24 mouse cellular contexts compared by ENCODE assay signal in the genomic region with DNA sequence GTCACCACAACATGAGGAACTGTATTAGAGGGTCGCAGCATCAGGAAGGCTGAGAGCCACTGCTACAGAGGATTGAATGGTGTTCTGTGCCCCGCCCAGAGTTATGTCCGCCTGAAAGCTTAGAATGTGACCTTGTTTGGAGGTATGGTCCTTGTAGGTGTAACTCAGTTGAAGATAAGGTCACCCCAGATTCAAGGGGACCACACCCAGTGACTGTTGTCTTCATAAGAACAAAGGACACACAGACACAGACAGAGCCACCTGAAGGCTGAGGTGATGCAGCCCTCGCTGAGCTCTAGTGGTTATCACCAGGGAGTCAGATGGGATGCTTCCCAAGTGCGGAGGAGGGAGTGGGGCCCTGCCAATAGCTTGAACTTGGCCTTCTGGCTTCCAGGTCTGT.
A peak's percentile ranks its signal among the peaks of the same experiment; 100 is the strongest.
DNase-seq lines count a peak whose midpoint lies in the region; ATAC-seq and TF ChIP-seq lines count a peak whose summit lies in the region.
"Had no signal": no experiment of that assay in that cellular context is flagged by ENCODE, and none has a peak within 500 bp of the region (broad histone marks: within the 10 kb centered on the region; RNA-seq: fewer than 3 reads in every experiment).

No protein-coding gene starts in this region.

- peak; percentile 68; the same call in 1 of the 2 replicates for TF ChIP-seq EP300 in ES-Bruce4 (IDR thresholded peaks at IDR 0.05; ENCODE audit: insufficient read depth, low read depth, low read length)

- ATAC-seq in liver, embryonic 12.5 days, result no peak
- ATAC-seq in forebrain, embryonic 16.5 days, result no peak
- ATAC-seq: activated CD4-positive, CD25-positive, alpha-beta regulatory T cell, adult 4 months; forebrain, embryonic 13.5 days; forebrain, embryonic 15.5 days; Patski had no signal

- H3K4me3 ChIP-seq in E14TG2a.4 (replicated peaks; ENCODE audit: low read length) (0 out of 2 replicates have a peak overlapping the region, but pooled peaks have one; percentile 32), ES-Bruce4 (ENCODE audit: low read depth, low read length) (no peak overlapping the region)
- H3K4me3 ChIP-seq in liver, embryonic 12.5 days, result no peak overlapping the region
- no peak overlapping the region for H3K4me3 ChIP-seq in forebrain, embryonic 16.5 days (replicated peaks; ENCODE audit: low read length)
- H3K4me3 ChIP-seq: embryonic facial prominence, embryonic 13.5 days; embryonic facial prominence, embryonic 15.5 days; erythroblast, embryonic 14.5 days; forebrain, embryonic 13.5 days; forebrain, embryonic 15.5 days had no signal

- H3K27me3 ChIP-seq in E14TG2a.4 (ENCODE audit: insufficient read depth, low read length) (0 out of 2 replicates have a peak, but pooled peaks cover 3% of the 10 kb centered on the region), ES-Bruce4 (ENCODE audit: control insufficient read depth, insufficient read depth, low read length, poor library complexity, severe bottlenecking) (no peaks in the 10 kb centered on the region)
- peaks cover 4% of the 10 kb centered on the region; the same call in 1 of the 2 replicates for H3K27me3 ChIP-seq in liver, embryonic 12.5 days (replicated peaks)
- no peaks in the 10 kb centered on the region for H3K27me3 ChIP-seq in forebrain, embryonic 16.5 days (replicated peaks; ENCODE audit: control insufficient read depth, insufficient read depth, low read length)
- H3K27me3 ChIP-seq: embryonic facial prominence, embryonic 13.5 days; embryonic facial prominence, embryonic 15.5 days; forebrain, embryonic 13.5 days; forebrain, embryonic 15.5 days; Patski had no signal

- DNase-seq in R1 (ENCODE audit: low read depth, low spot score), result peak; percentile 89
- DNase-seq in brain, adult 2 months (ENCODE audit: low read depth, low spot score), result peak; percentile 16
- DNase-seq in cerebellum, adult 9-11 months, result no peak
- DNase-seq in ovary, adult 18-20 months (ENCODE audit: low spot score), result no peak
- DNase-seq: adrenal gland, adult 2 months; adrenal gland, postnatal 10 days; adrenal gland, postnatal 25 days; cerebellum, adult 11-12 months; cerebellum, adult 9-10 months; cerebellum, postnatal 14 days; cerebellum, postnatal 36 days; embryo, embryonic 11 days had no signal

- TF ChIP-seq POLR2A in ES-Bruce4 (IDR thresholded peaks at IDR 0.05; ENCODE audit: insufficient read depth, low read length), result no peak

- peaks cover 81% of the 10 kb centered on the region for H3K4me1 ChIP-seq in E14TG2a.4 (replicated peaks; ENCODE audit: low read depth, low read length)
- H3K4me1 ChIP-seq in ES-Bruce4 (ENCODE audit: control insufficient read depth, insufficient read depth, low read length), result peaks cover 7% of the 10 kb centered on the region
- H3K4me1 ChIP-seq in liver, embryonic 12.5 days, result no peaks in the 10 kb centered on the region
- H3K4me1 ChIP-seq in forebrain, embryonic 16.5 days (replicated peaks; ENCODE audit: control insufficient read depth, insufficient read depth, low read length), result 0 out of 2 replicates have a peak, but pooled peaks cover 4% of the 10 kb centered on the region

- TF ChIP-seq CTCF in E14TG2a.4 (conservative IDR thresholded peaks at IDR 0.05; ENCODE audit: low read length) (no peak), ES-Bruce4 (IDR thresholded peaks at IDR 0.05; ENCODE audit: low read depth, low read length) (no peak)

- no peak overlapping the region for H3K4me2 ChIP-seq in liver, embryonic 12.5 days
- no peak overlapping the region for H3K4me2 ChIP-seq in forebrain, embryonic 16.5 days (ENCODE audit: low read length)
- H3K4me2 ChIP-seq: embryonic facial prominence, embryonic 13.5 days; embryonic facial prominence, embryonic 15.5 days; forebrain, embryonic 13.5 days; forebrain, embryonic 15.5 days had no signal

- H3K36me3 ChIP-seq in E14TG2a.4 (ENCODE audit: insufficient read depth, low read length) (no peaks in the 10 kb centered on the region), ES-Bruce4 (ENCODE audit: control insufficient read depth, insufficient read depth, low read length, poor library complexity, severe bottlenecking) (no peaks in the 10 kb centered on the region)
- no peaks in the 10 kb centered on the region for H3K36me3 ChIP-seq in liver, embryonic 12.5 days
- no peaks in the 10 kb centered on the region for H3K36me3 ChIP-seq in forebrain, embryonic 16.5 days (ENCODE audit: control insufficient read depth, insufficient read depth)
- H3K36me3 ChIP-seq: embryonic facial prominence, embryonic 13.5 days; embryonic facial prominence, embryonic 15.5 days; forebrain, embryonic 15.5 days; G1E had no signal

- no peak overlapping the region for H3K27ac ChIP-seq in ES-Bruce4 (ENCODE audit: insufficient read depth, low read length)
- H3K27ac ChIP-seq in liver, embryonic 12.5 days, result no peak overlapping the region
- H3K27ac ChIP-seq in forebrain, embryonic 16.5 days (ENCODE audit: low read length), result no peak overlapping the region
- H3K27ac ChIP-seq: forebrain, embryonic 13.5 days; forebrain, embryonic 15.5 days had no signal

- no peak overlapping the region for H3K9ac ChIP-seq in ES-Bruce4 (ENCODE audit: low read depth, poor library complexity, severe bottlenecking)
- H3K9ac ChIP-seq in liver, embryonic 12.5 days, result no peak overlapping the region
- H3K9ac ChIP-seq in forebrain, embryonic 16.5 days (replicated peaks; ENCODE audit: low read depth, low read length), result no peak overlapping the region
- H3K9ac ChIP-seq: embryonic facial prominence, embryonic 13.5 days; embryonic facial prominence, embryonic 15.5 days; forebrain, embryonic 13.5 days; forebrain, embryonic 15.5 days had no signal

- 66% methylated on average over 5 of the region's 5 CpGs for WGBS in liver, embryonic 12.5 days (ENCODE audit: insufficient replicate concordance)
- WGBS in forebrain, embryonic 16.5 days, result 93% methylated on average over 5 of the region's 5 CpGs

- peaks cover 7% of the 10 kb centered on the region; the same call in 1 of the 2 replicates for H3K9me3 ChIP-seq in E14TG2a.4 (ENCODE audit: low read length)
- H3K9me3 ChIP-seq in ES-Bruce4 (replicated peaks; ENCODE audit: control insufficient read depth, insufficient read depth, low read length, poor library complexity, severe bottlenecking), result no peaks in the 10 kb centered on the region
- no peaks in the 10 kb centered on the region for H3K9me3 ChIP-seq in liver, embryonic 12.5 days (replicated peaks)
- H3K9me3 ChIP-seq in forebrain, embryonic 16.5 days (ENCODE audit: control insufficient read depth, low read length), result no peaks in the 10 kb centered on the region
- H3K9me3 ChIP-seq: embryonic facial prominence, embryonic 13.5 days; embryonic facial prominence, embryonic 15.5 days; forebrain, embryonic 13.5 days; forebrain, embryonic 15.5 days; G1E had no signal

Comparison
In these comparisons a context has a peak if more than half of its experiments do, and no peak if none do; other contexts are left out.
1. DNase-seq: peak in R1 (single experiment) and brain, adult 2 months (single experiment); none in cerebellum, adult 9-11 months (single experiment) and ovary, adult 18-20 months (single experiment).